Mouse (Mus musculus): ENCODE measurements around the gene Nxpe2. TPM values are rescaled to one million over a fixed set of nuclear protein-coding genes. Genes with fewer than 3 reads are reported as not detected.

Gene Nxpe2
- total RNA-seq, 1 experiment, result 0.13 TPM

DNA sequence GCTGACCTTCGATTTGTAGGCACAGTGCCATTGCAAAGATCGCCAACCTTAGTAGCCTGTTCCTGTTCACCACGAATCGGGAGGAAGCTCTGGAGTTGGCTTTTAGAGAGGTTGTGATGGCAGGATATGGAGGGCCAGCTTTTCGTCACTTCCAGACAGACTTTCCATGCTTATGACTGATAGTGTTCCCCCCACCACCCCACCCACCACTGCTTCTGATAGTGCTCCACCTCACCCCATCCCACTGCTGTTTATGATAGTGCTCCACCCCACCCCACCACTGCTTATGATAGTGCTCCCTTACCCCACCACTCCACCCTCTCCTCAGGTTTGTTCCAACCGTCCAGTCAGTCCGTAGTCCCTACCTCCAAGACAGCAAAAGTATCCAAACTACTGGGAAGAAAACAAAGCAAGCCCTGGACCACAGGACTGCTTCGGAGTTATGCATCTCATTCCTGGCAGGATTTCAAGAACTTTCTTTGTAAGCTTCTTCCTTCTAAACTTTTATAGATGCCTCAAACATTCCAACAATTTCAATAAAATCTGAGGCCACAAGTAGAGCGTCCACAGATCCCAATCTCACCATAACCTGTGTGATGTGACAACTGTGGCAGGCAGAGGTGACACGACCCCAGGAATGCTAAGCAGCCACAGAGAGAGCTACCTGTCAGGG is 12.4 kb downstream of the Nxpe2 start:
- TF ChIP-seq CHD2 (IDR thresholded peaks at IDR 0.05; ENCODE audit: low read depth, low read length), result no peak
- TF ChIP-seq HCFC1 (IDR thresholded peaks at IDR 0.05; ENCODE audit: borderline replicate concordance, insufficient read depth, low read length), result no peak
- TF ChIP-seq ZNF384 (IDR thresholded peaks at IDR 0.05; ENCODE audit: low read depth, low read length), result no peak
- no peak for TF ChIP-seq MAFK (IDR thresholded peaks at IDR 0.05; ENCODE audit: insufficient read depth, low read depth, low read length)
- no peak for TF ChIP-seq ZC3H11A (IDR thresholded peaks at IDR 0.05; ENCODE audit: borderline replicate concordance, low read depth, low read length)
- no peaks in the 10 kb centered on the region for H3K9me3 ChIP-seq (ENCODE audit: control insufficient read depth, insufficient read depth, low read depth, low read length)
- no peak overlapping the region for H3K9ac ChIP-seq (ENCODE audit: insufficient read depth, low read depth, low read length, poor library complexity, severe bottlenecking)
- no peak overlapping the region for H3K27ac ChIP-seq (ENCODE audit: insufficient read depth, low read depth, low read length, poor library complexity, severe bottlenecking)
- H3K4me3 ChIP-seq (ENCODE audit: insufficient read depth in 1 of 2, low read depth in 1 of 2, low read length in 2 of 2, poor library complexity in 1 of 2, severe bottlenecking in 1 of 2), result no peak overlapping the region
- H3K4me1 ChIP-seq (ENCODE audit: control insufficient read depth in 2 of 2, insufficient read depth in 2 of 2, low read length in 2 of 2, poor library complexity in 1 of 2), result no peaks in the 10 kb centered on the region
- no peak for DNase-seq (ENCODE audit: low read depth, low spot score)
- H3K36me3 ChIP-seq (ENCODE audit: control insufficient read depth, insufficient read depth, low read length, poor library complexity, severe bottlenecking), result no peaks in the 10 kb centered on the region
- in situ Hi-C loops (cut with MboI; ENCODE audit: low sequenced_read_pairs in 2 of 2, unreplicated experiment in 2 of 2), result no loop called here

DNA sequence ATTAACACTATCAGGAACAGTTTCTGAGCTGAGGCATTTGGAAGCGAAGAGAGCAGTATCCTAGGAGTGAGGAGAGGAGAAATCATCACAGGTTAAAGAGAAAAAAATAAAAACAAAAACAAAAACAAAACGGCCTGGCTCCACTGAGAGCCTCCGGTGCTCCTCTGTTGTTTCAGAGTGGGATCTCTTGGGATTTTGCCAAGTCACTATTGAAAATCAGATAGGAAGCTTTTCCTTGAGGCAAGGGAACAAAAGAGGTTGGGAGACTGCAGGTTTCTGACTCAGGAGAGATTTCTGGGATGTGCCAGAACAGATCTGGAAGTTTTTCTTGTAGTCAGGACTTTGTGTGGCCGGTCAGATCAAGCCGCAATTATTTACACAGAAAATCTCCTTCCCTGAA is 13.7 kb downstream of the Nxpe2 start:
- Histone ChIP-seq H3K36me3 (ENCODE audit: control insufficient read depth, insufficient read depth, low read length, poor library complexity, severe bottlenecking) (no peaks in the 10 kb centered on the region), H3K27ac (ENCODE audit: insufficient read depth, low read depth, low read length, poor library complexity, severe bottlenecking) (no peak overlapping the region), H3K9me3 (ENCODE audit: control insufficient read depth, insufficient read depth, low read depth, low read length) (no peaks in the 10 kb centered on the region), H3K4me3 (ENCODE audit: insufficient read depth in 1 of 2, low read depth in 1 of 2, low read length in 2 of 2, poor library complexity in 1 of 2, severe bottlenecking in 1 of 2) (no peak overlapping the region), H3K4me1 (ENCODE audit: control insufficient read depth in 2 of 2, insufficient read depth in 2 of 2, low read length in 2 of 2, poor library complexity in 1 of 2) (no peaks in the 10 kb centered on the region), H3K9ac (ENCODE audit: insufficient read depth, low read depth, low read length, poor library complexity, severe bottlenecking) (no peak overlapping the region)
- no peak for DNase-seq (ENCODE audit: low read depth, low spot score)
- in situ Hi-C loops (cut with MboI; ENCODE audit: low sequenced_read_pairs in 2 of 2, unreplicated experiment in 2 of 2), result no loop called here
- no peak for TF ChIP-seq ZC3H11A (IDR thresholded peaks at IDR 0.05; ENCODE audit: borderline replicate concordance, low read depth, low read length)
- TF ChIP-seq ZNF384 (IDR thresholded peaks at IDR 0.05; ENCODE audit: low read depth, low read length), result no peak
- no peak for TF ChIP-seq MAFK (IDR thresholded peaks at IDR 0.05; ENCODE audit: insufficient read depth, low read depth, low read length)
- TF ChIP-seq HCFC1 (IDR thresholded peaks at IDR 0.05; ENCODE audit: borderline replicate concordance, insufficient read depth, low read length), result no peak
- no peak for TF ChIP-seq CHD2 (IDR thresholded peaks at IDR 0.05; ENCODE audit: low read depth, low read length)

DNA sequence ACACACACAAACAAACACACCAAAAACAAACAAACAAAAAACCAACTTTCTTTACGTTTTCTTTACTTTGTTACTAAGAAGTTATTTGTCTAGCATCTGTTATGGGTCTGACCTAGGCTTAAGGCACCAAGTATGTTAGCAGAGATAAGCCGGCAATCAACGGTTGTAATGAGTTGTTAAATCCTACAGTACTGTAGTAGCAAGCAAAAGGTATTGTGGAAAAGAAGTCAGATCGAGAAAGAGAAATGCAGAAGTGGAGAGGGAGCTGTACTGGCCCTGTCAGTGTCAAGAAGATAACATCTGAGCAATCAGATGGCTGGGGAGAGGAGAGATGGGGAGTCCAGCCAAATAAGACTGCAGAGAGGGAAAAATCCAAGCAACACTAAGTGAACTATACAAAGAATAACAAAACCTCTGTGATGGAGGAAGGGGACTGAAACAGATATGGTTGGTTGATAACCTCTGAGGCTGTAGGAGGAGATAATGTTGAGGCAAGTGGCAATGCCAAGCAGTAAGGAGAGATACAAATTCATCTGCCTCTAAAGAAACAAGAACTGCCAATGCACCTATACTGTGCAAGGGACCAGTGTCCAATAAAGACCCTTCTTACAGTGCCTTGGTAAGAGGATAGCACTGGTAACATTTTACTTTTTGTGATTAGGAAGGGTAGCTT is 14.3 kb downstream of the Nxpe2 start:
- no peak for TF ChIP-seq CHD2 (IDR thresholded peaks at IDR 0.05; ENCODE audit: low read depth, low read length)
- TF ChIP-seq MAFK (IDR thresholded peaks at IDR 0.05; ENCODE audit: insufficient read depth, low read depth, low read length), result no peak
- no peak for TF ChIP-seq ZC3H11A (IDR thresholded peaks at IDR 0.05; ENCODE audit: borderline replicate concordance, low read depth, low read length)
- no peak for TF ChIP-seq HCFC1 (IDR thresholded peaks at IDR 0.05; ENCODE audit: borderline replicate concordance, insufficient read depth, low read length)
- TF ChIP-seq ZNF384 (IDR thresholded peaks at IDR 0.05; ENCODE audit: low read depth, low read length), result no peak
- no peak overlapping the region for H3K9ac ChIP-seq (ENCODE audit: insufficient read depth, low read depth, low read length, poor library complexity, severe bottlenecking)

DNA sequence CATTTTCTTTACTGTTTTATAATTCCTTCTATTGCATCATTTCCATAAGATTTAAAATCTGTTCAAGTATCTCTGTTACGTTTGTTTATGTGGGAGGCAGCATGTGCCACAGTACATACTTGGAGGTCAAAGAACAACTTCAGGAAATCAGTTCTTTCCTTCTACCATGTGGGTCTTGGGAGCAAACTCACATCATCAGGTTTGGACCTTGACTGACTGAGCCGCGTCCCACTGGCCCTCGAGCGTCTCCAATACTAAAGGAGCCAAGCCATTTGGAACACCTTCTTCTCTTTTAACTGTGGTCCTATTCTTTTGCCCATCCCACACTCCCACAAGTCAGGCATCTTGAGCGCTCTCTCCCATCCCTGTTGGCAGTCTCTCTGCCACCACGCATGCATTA is 23.7 kb downstream of the Nxpe2 start:
- H3K4me3 ChIP-seq (ENCODE audit: insufficient read depth in 1 of 2, low read depth in 1 of 2, low read length in 2 of 2, poor library complexity in 1 of 2, severe bottlenecking in 1 of 2), result no peak overlapping the region
- H3K9ac ChIP-seq (ENCODE audit: insufficient read depth, low read depth, low read length, poor library complexity, severe bottlenecking), result no peak overlapping the region
- TF ChIP-seq CHD2 (IDR thresholded peaks at IDR 0.05; ENCODE audit: low read depth, low read length), result no peak
- TF ChIP-seq ZNF384 (IDR thresholded peaks at IDR 0.05; ENCODE audit: low read depth, low read length), result no peak
- no peak for TF ChIP-seq ZC3H11A (IDR thresholded peaks at IDR 0.05; ENCODE audit: borderline replicate concordance, low read depth, low read length)
- no peak for TF ChIP-seq HCFC1 (IDR thresholded peaks at IDR 0.05; ENCODE audit: borderline replicate concordance, insufficient read depth, low read length)
- TF ChIP-seq MAFK (IDR thresholded peaks at IDR 0.05; ENCODE audit: insufficient read depth, low read depth, low read length), result no peak
- no peak for DNase-seq (ENCODE audit: low read depth, low spot score)
- in situ Hi-C loops (cut with MboI; ENCODE audit: low sequenced_read_pairs in 2 of 2, unreplicated experiment in 2 of 2), result no loop called here
- no peaks in the 10 kb centered on the region for H3K9me3 ChIP-seq (ENCODE audit: control insufficient read depth, insufficient read depth, low read depth, low read length)
- H3K27ac ChIP-seq (ENCODE audit: insufficient read depth, low read depth, low read length, poor library complexity, severe bottlenecking), result no peak overlapping the region
- no peaks in the 10 kb centered on the region for H3K36me3 ChIP-seq (ENCODE audit: control insufficient read depth, insufficient read depth, low read length, poor library complexity, severe bottlenecking)
- no peaks in the 10 kb centered on the region for H3K4me1 ChIP-seq (ENCODE audit: control insufficient read depth in 2 of 2, insufficient read depth in 2 of 2, low read length in 2 of 2, poor library complexity in 1 of 2)

More for the DNA sequence above, 14.3 kb downstream of the Nxpe2 start:
- Histone ChIP-seq H3K4me1 (ENCODE audit: control insufficient read depth in 2 of 2, insufficient read depth in 2 of 2, low read length in 2 of 2, poor library complexity in 1 of 2) (no peaks in the 10 kb centered on the region), H3K4me3 (ENCODE audit: insufficient read depth in 1 of 2, low read depth in 1 of 2, low read length in 2 of 2, poor library complexity in 1 of 2, severe bottlenecking in 1 of 2) (no peak overlapping the region), H3K9me3 (ENCODE audit: control insufficient read depth, insufficient read depth, low read depth, low read length) (no peaks in the 10 kb centered on the region), H3K27ac (ENCODE audit: insufficient read depth, low read depth, low read length, poor library complexity, severe bottlenecking) (no peak overlapping the region), H3K36me3 (ENCODE audit: control insufficient read depth, insufficient read depth, low read length, poor library complexity, severe bottlenecking) (no peaks in the 10 kb centered on the region)
- in situ Hi-C loops (cut with MboI; ENCODE audit: low sequenced_read_pairs in 2 of 2, unreplicated experiment in 2 of 2), result no loop called here
- DNase-seq (ENCODE audit: low read depth, low spot score), result no peak
